Mouse (Mus musculus) embryonic facial prominence, embryonic 11.5 days (tissue): ENCODE data around the gene Nanos2. TPM values are rescaled to one million over a fixed set of nuclear protein-coding genes. Genes with fewer than 3 reads are reported as not detected.

Source experiments
- ATAC-seq: fragments of 200-750 bp; cut with Nextera tagmentation; replicated peaks from 2 replicates; pipeline ENCODE4 v1.8.0; 2017; ENCODE audit warnings: low read depth; ENCODE audit not compliant: insufficient number of reproducible peaks, low FRiP score, low TSS enrichment
- DNase-seq: peaks from one replicate; pipeline ENCODE4 v3.0.0-alpha.2; 2015; ENCODE audit warnings: low spot score
- H3K27ac ChIP-seq: fragments of 300-500 bp; sonication (generic); replicated peaks from 2 replicates; pipeline ENCODE4 v1.5.1; 2014; ENCODE audit warnings: mild to moderate bottlenecking, low read depth, low read length, control low read depth
- H3K27me3 ChIP-seq: fragments of 300-500 bp; sonication (generic); 2 replicates; pipeline ENCODE4 v1.6.1; 2014; ENCODE audit warnings: mild to moderate bottlenecking, low read length, moderate library complexity, mixed read lengths; ENCODE audit not compliant: control insufficient read depth, insufficient read depth
- H3K36me3 ChIP-seq: fragments of 300-500 bp; sonication (generic); replicated peaks from 2 replicates; pipeline ENCODE4 v1.6.1; 2014; ENCODE audit warnings: low read depth, mild to moderate bottlenecking, low read length, moderate library complexity, mixed read lengths; ENCODE audit not compliant: control insufficient read depth, insufficient read depth
- H3K4me1 ChIP-seq: fragments of 300-500 bp; sonication (generic); 2 replicates; pipeline ENCODE4 v1.6.1; 2014; ENCODE audit warnings: low read length, mixed read lengths; ENCODE audit not compliant: control insufficient read depth, insufficient read depth
- H3K4me2 ChIP-seq: fragments of 300-500 bp; sonication (generic); 2 replicates; pipeline ENCODE4 v1.6.1; 2014; ENCODE audit warnings: low read depth, mild to moderate bottlenecking, control low read depth, low read length, moderate library complexity
- H3K4me3 ChIP-seq: fragments of 300-500 bp; sonication (generic); 2 replicates; pipeline ENCODE4 v1.5.1; 2014; ENCODE audit warnings: low read depth, low read length, control low read depth
- H3K9ac ChIP-seq: fragments of 300-500 bp; sonication (generic); replicated peaks from 2 replicates; pipeline ENCODE4 v1.6.1; 2014; ENCODE audit warnings: mild to moderate bottlenecking, control low read depth, low read length
- H3K9me3 ChIP-seq: fragments of 300-500 bp; sonication (generic); replicated peaks from 2 replicates; pipeline ENCODE4 v1.6.1; 2016; ENCODE audit warnings: mild to moderate bottlenecking, low read length, inconsistent platforms, mixed read lengths; ENCODE audit not compliant: control insufficient read depth
- WGBS: fragments of 180-500 bp; shearing (Covaris S2); extraction: QIAGEN DNeasy Blood & Tissue Kit; methylation state at CpG from one replicate; pipeline ENCODE4 v1.1.7; 2014; 5-methylcytosine and 5-hydroxymethylcytosine counted together
- polyA plus RNA-seq: library from polyadenylated mRNA; unstranded; fragments of >200 nt; fragmentation: Nextera tagmentation; extraction: Ambion mirVana; gene quantifications from 2 replicates; pipeline ENCODE4 v1.2.1, GENCODE M21; 2014

The Nanos2 gene
- polyA plus RNA-seq, 1 experiment from 2014 or later = not detected

GRCm38 (mm10) chr7:19003902-19004630 lies 16.9 kb downstream of the Nanos2 start, which contains the start of gene Irf2bp1:
Gene Irf2bp1 (plus strand): TSS chr7:19004044.
- Histone ChIP-seq H3K9ac (peak within 1 kb of the TSS; percentile 92), H3K4me3 (peak within 1 kb of the TSS; percentile 96), H3K36me3 (peaks cover 7% of the 10 kb centered on the region), H3K27me3 (no peaks in the 10 kb centered on the region), H3K27ac (peak within 1 kb of the TSS; percentile 88), H3K9me3 (no peaks in the 10 kb centered on the region), H3K4me1 (peaks cover 14% of the 10 kb centered on the region), H3K4me2 (peak within 1 kb of the TSS; percentile 98)
- DNase-seq (peak; percentile 97), ATAC-seq (peak; percentile 34)
- under 1% methylated on average over 82 of the region's 90 CpGs for WGBS

- Histone ChIP-seq H3K27ac (peak overlapping the region; percentile 88), H3K4me3 (peak overlapping the region; percentile 96), H3K36me3 (peaks cover 7% of the 10 kb centered on the region), H3K9ac (peak overlapping the region; percentile 92), H3K4me1 (peaks cover 14% of the 10 kb centered on the region), H3K9me3 (no peaks in the 10 kb centered on the region), H3K27me3 (no peaks in the 10 kb centered on the region), H3K4me2 (peak overlapping the region; percentile 98)
- DNase-seq = no peak
- 7% methylated on average over 34 of the region's 34 CpGs for WGBS
- ATAC-seq = 0 out of 2 replicates have a peak, but pooled peaks have one; percentile 2
Measured at GRCm38 (mm10) chr7:19004631-19005079, 17.5 kb downstream of the Nanos2 start.

GRCm38 (mm10) chr7:19005417-19006121 lies 18.4 kb downstream of the Nanos2 start:
- 80% methylated on average over 34 of the region's 34 CpGs for WGBS
- no peak for DNase-seq
- peak overlapping the region; percentile 92; the same call in 1 of the 2 replicates for H3K9ac ChIP-seq
- peaks cover 7% of the 10 kb centered on the region for H3K36me3 ChIP-seq
- H3K27me3 ChIP-seq = no peaks in the 10 kb centered on the region
- H3K4me3 ChIP-seq = peak overlapping the region; percentile 96
- peaks cover 14% of the 10 kb centered on the region for H3K4me1 ChIP-seq
- no peak for ATAC-seq
- H3K27ac ChIP-seq = no peak overlapping the region
- H3K9me3 ChIP-seq = no peaks in the 10 kb centered on the region
- H3K4me2 ChIP-seq = peak overlapping the region; percentile 98

GRCm38 (mm10) chr7:19006476-19006875 lies 19.3 kb downstream of the Nanos2 start:
- no peak overlapping the region for H3K27ac ChIP-seq
- H3K4me1 ChIP-seq = peaks cover 14% of the 10 kb centered on the region
- no peaks in the 10 kb centered on the region for H3K27me3 ChIP-seq
- H3K9ac ChIP-seq = no peak overlapping the region
- H3K36me3 ChIP-seq = peaks cover 7% of the 10 kb centered on the region
- H3K9me3 ChIP-seq = no peaks in the 10 kb centered on the region
- H3K4me3 ChIP-seq = no peak overlapping the region
- H3K4me2 ChIP-seq = no peak overlapping the region; the same call in 1 of the 2 replicates
- DNase-seq = peak; percentile 93
- WGBS = 8% methylated on average over 12 of the region's 12 CpGs
- no peak for ATAC-seq

DNA sequence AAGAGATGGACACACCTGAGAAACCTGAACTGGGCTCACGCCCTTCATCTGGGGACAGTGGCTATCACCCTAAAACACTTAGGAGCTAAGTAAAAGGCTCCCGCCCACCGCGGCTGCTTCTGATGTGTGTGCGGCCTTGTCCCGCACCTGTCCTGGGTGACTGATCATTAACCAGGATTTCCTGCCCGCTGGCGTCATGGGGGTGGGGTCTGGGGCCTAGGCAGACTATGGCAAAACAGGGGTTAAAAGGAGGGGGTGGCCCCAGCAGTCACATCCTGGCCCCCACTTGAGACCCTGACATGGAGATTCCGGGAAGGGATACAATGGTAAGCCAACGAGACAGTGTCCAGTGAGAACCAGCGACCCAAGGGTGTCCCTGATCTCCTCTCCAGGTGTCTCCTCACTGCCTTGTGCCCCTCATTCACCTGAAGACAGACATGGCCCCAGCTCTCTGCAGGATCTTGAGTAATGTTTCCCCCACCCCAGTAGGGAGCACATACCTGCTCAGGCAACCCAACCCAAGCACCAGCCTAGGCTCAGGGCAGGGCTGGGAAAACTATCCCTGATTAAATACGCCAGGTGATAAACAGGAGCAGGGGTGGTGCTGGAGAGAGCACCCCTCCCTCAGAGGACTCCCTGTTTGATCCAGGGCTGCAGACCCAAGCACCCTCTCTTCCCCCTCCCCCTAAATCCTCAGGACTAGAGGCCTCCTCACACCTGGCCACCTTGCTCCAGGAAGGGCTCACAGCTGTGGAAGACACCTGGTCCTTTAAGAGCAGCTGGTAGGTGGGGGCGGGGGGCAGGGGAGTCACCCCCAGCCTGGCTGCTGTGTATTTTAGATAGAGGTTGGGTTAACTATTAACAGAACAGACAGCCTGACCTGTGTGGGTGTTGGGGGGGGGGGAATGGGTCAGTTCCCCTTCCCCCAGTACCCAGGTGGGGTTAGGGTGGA lies 20.1 kb downstream of the Nanos2 start:
- peaks cover 17% of the 10 kb centered on the region for H3K4me1 ChIP-seq
- no peaks in the 10 kb centered on the region for H3K9me3 ChIP-seq
- H3K4me3 ChIP-seq = no peak overlapping the region
- H3K4me2 ChIP-seq = no peak overlapping the region
- H3K9ac ChIP-seq = no peak overlapping the region
- H3K27ac ChIP-seq = no peak overlapping the region
- ATAC-seq (no peak), DNase-seq (no peak)
- 85% methylated on average over 13 of the region's 13 CpGs for WGBS
- H3K36me3 ChIP-seq = peaks cover 7% of the 10 kb centered on the region
- H3K27me3 ChIP-seq = no peaks in the 10 kb centered on the region

- Histone ChIP-seq H3K4me2 (no peak overlapping the region), H3K27ac (no peak overlapping the region), H3K27me3 (no peaks in the 10 kb centered on the region), H3K36me3 (peaks cover 5% of the 10 kb centered on the region), H3K9me3 (no peaks in the 10 kb centered on the region), H3K4me1 (peaks cover 10% of the 10 kb centered on the region), H3K4me3 (no peak overlapping the region), H3K9ac (no peak overlapping the region)
- ATAC-seq (no peak), DNase-seq (no peak)
- WGBS = 85% methylated on average over 7 of the region's 7 CpGs
Measured at GRCm38 (mm10) chr7:19010581-19010980, 23.4 kb downstream of the Nanos2 start.

DNA sequence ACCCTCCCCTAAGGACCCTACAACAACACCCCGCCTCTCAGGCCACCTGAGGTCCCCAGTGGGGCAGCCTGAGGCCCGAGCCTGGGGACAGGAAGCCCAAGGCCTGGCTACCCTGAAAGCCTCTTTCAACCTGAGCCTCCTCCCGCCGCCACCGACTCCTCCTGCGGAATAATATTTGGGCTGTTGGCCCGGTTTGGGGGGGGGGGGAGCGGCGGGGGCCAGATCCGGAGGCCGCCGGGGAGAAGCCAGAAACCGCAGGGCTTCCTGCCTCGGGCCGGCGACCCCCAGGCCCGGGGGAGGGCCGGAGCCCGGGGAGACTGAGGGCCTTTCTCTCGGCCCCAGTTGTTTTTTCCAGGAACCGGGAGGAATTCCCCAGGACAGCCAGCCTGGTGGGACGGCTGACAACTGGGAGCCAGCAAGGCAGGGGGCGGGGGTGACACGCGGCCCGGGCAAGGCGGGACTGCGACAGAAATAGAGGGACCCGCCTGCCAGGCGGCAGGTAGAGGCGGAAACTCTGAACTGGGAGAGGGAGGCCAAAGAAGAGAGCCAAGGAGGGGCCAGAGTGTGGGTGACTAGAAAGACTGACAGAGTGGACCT lies 24.9 kb downstream of the Nanos2 start:
- no peak overlapping the region for H3K27ac ChIP-seq
- no peaks in the 10 kb centered on the region for H3K27me3 ChIP-seq
- H3K36me3 ChIP-seq = no peaks in the 10 kb centered on the region; the same call in 1 of the 2 replicates
- H3K9ac ChIP-seq = peak overlapping the region; percentile 72
- H3K9me3 ChIP-seq = no peaks in the 10 kb centered on the region
- 3% methylated on average over 31 of the region's 31 CpGs for WGBS
- peak overlapping the region; percentile 22 for H3K4me3 ChIP-seq
- H3K4me2 ChIP-seq = peak overlapping the region; percentile 78
- DNase-seq (no peak), ATAC-seq (no peak)
- H3K4me1 ChIP-seq = peaks cover 3% of the 10 kb centered on the region; the same call in 1 of the 2 replicates
